Mouse (Mus musculus) testis, adult 2 months (tissue): ENCODE results near the gene Gm20498.

Experiments
- CTCF ChIP-seq: fragments of 200-500 bp; IDR thresholded peaks from 2 replicates; pipeline ENCODE4 v1.5.1; 2012; ENCODE audit warnings: low read depth, mild to moderate bottlenecking, inconsistent platforms, low read length, moderate library complexity; ENCODE audit not compliant: control insufficient read depth, insufficient read depth, insufficient replicate concordance
- POLR2A ChIP-seq: fragments of 200-500 bp; IDR thresholded peaks from 2 replicates; pipeline ENCODE4 v1.6.1; 2012; ENCODE audit warnings: low read depth, mild to moderate bottlenecking, inconsistent platforms, low read length, moderate library complexity; ENCODE audit not compliant: control insufficient read depth

DNA sequence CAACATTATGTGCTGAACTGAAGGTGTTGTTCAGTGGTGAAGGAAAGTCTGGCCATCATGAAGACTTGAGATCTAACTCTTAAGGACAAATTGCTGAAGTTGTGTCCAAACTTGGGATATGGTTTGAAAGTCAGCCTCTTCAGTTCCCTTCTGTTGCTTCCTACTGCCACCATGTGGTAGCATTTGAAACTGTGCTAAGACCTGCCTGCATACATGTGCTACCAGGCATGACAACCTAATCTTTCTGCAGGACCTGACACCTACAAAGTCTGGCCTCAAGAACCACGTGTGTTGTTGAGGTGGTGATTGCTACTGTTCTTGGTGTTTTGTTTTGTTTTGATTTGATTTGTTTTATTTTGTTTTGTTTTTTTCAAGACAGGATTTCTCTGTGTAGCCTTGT, 130.5 kb downstream of the Gm20498 start:
- TF ChIP-seq CTCF (no peak), POLR2A (no peak)
